Mouse (Mus musculus) C2C12 (cell line): ENCODE results near the gene Klhl22. TPM values are rescaled to one million over a fixed set of nuclear protein-coding genes. Genes with fewer than 3 reads are reported as not detected.

Experiments
- H3K27me3 ChIP-seq: one replicate; pipeline ENCODE4 v1.6.1; 2011; ENCODE audit not compliant: control insufficient read depth, insufficient read depth, insufficient read length
- H3K36me3 ChIP-seq: one replicate; pipeline ENCODE4 v1.6.1; 2011; ENCODE audit not compliant: control insufficient read depth, insufficient read depth
- H3K4me3 ChIP-seq: one replicate; pipeline ENCODE4 v1.5.1; 2011; ENCODE audit warnings: mild to moderate bottlenecking, control low read depth; ENCODE audit not compliant: poor library complexity, insufficient read depth, severe bottlenecking
- H3K79me2 ChIP-seq: one replicate; pipeline ENCODE4 v1.6.1; 2011; ENCODE audit not compliant: control insufficient read depth, insufficient read depth
- H3K79me3 ChIP-seq: one replicate; pipeline ENCODE4 v1.6.1; 2011; ENCODE audit warnings: low read depth, control low read depth
- H3ac ChIP-seq: one replicate; pipeline ENCODE3; 2011; ENCODE audit warnings: low read depth; ENCODE audit not compliant: control insufficient read depth, insufficient read length
- CEBPB ChIP-seq: IDR thresholded peaks from one replicate; pipeline ENCODE4 v1.6.1; 2011; ENCODE audit warnings: low read depth, mild to moderate bottlenecking, control low read depth, moderate library complexity
- CTCF ChIP-seq: IDR thresholded peaks from one replicate; pipeline ENCODE4 v1.5.1; 2011; ENCODE audit not compliant: control insufficient read depth, insufficient read depth, insufficient read length
- FOSL1 ChIP-seq: IDR thresholded peaks from one replicate; pipeline ENCODE4 v1.8.0; 2011; ENCODE audit warnings: mild to moderate bottlenecking, low read length; ENCODE audit not compliant: poor library complexity, insufficient read depth, severe bottlenecking
- MAX ChIP-seq: IDR thresholded peaks from one replicate; pipeline ENCODE4 v1.6.1; 2011; ENCODE audit warnings: mild to moderate bottlenecking, control low read depth
- MYOD1 ChIP-seq: IDR thresholded peaks from one replicate; pipeline ENCODE4 v1.6.1; 2011; ENCODE audit warnings: low read depth; ENCODE audit not compliant: control insufficient read depth, insufficient read length
- MYOG ChIP-seq: IDR thresholded peaks from one replicate; pipeline ENCODE4 v1.6.1; 2011; ENCODE audit not compliant: control insufficient read depth, insufficient read length; ENCODE audit errors: extremely low read depth
- USF1 ChIP-seq: IDR thresholded peaks from one replicate; pipeline ENCODE4 v1.6.1; 2011; ENCODE audit warnings: low read depth, mild to moderate bottlenecking, control low read depth, moderate library complexity
- polyA plus RNA-seq: library from polyadenylated mRNA; unstranded; fragments of >200 nt; fragmentation: generic; extraction: Trizol; gene quantifications from one replicate; pipeline ENCODE4 v1.2.1, GENCODE M21; 2012; ENCODE audit warnings: missing spikeins

Gene Klhl22
- polyA plus RNA-seq, 1 experiment, result 83.6 TPM

DNA sequence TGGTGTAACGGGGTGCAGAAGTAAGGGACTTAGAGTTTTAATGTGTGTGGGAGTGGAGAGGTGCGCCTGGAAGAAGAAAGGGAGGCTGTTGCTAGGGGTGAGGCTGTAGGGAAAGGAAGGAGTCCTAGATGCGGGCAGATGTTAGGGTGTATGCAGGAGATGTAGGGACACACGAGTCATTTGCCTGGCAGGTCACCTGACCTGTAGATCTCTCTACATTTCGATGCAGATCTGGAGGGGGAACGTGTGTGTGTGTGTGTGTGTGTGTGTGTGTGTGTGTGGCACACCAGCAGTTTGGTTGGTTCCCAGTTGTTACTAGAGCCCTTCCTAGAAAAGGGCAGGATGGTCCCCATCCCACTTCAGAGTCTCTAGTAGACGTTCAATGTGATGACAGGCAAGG lies 45.6 kb downstream of the Klhl22 start:
- H3K79me2 ChIP-seq, result peaks cover 33% of the 10 kb centered on the region
- peaks cover 40% of the 10 kb centered on the region for H3K79me3 ChIP-seq
- H3ac ChIP-seq, result no peak overlapping the region
- H3K36me3 ChIP-seq, result peaks cover 71% of the 10 kb centered on the region
- TF ChIP-seq CEBPB (no peak), FOSL1 (no peak), MYOD1 (no peak), USF1 (no peak), MAX (no peak), MYOG (no peak), CTCF (no peak)
- no peak overlapping the region for H3K4me3 ChIP-seq
- H3K27me3 ChIP-seq, result no peaks in the 10 kb centered on the region

DNA sequence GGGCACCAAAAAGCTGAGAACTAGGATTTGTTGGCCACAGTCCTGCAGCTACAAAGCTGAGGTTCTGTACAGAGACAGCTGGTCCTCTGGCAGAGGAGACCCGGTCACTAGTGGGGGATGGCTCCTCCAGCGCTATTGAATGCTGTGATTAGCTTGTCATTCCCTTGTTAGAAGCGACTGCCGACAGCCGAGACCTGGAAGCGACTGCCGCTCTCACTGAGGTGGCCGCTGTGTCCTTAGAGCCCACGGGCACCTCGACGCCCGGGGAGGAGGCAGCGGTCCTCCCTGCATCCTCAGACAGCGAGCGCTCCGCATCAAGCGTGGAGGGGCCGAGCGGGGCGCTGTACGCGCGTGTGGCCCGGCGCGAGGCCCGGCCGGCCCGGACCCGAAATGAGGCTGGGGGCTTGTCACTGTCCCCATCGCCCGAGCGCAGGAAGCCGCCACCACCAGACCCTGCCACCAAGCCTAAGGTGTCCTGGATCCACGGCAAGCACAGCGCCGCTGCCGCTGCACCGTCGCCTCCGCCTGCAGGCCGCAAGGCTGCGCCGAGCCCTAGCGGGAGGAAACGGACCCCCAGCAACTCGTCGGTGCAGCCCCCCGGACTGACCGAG lies 47.3 kb downstream of the Klhl22 start:
- Histone ChIP-seq H3K36me3 (peaks cover 62% of the 10 kb centered on the region), H3K79me2 (peaks cover 16% of the 10 kb centered on the region), H3ac (no peak overlapping the region), H3K4me3 (no peak overlapping the region), H3K79me3 (peaks cover 26% of the 10 kb centered on the region), H3K27me3 (no peaks in the 10 kb centered on the region)
- no peak for TF ChIP-seq CTCF
- TF ChIP-seq MYOD1, result no peak
- no peak for TF ChIP-seq MYOG
- TF ChIP-seq FOSL1, result no peak
- TF ChIP-seq CEBPB, result no peak
- TF ChIP-seq MAX, result no peak
- TF ChIP-seq USF1, result no peak

DNA sequence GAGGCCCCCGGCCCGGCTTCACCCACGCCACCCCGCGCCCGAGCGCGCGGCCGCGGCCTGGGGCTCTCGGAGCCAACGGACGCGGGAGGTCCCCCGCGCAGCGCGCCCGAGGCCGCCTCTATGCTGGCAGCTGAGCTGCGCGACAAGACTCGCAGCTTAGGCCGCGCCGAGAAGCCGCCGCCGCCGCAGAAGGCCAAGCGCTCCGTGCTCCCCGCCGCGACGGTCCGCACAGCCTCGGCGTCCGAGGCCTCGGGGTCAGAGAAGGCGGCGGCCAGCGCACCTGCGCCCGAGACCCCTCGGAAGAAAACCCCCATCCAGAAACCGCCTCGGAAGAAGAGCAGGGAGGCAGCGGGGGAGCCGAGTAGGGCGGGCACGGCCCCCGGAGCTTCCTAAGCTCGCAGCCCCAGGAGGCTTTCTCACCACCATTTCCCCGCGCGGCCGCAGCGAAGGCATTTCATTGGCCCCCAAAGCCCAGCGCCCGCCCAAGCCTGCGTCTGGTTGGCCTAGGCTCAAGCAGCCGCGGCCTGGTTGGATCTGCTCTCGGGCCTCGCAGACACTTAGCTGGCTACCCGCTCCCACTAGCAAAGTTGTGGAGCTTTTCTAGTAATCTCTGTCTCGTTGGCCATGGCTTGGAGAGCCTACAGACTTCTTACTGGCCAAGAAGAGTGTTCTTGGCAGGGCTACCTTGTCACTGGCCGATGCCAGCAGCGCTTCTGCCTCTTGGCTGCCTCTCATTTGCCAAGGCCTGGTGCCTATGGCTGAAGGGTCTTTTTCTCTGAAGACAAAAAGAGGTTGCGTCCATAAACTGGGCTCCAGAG lies 48.0 kb downstream of the Klhl22 start:
- H3K79me3 ChIP-seq, result peaks cover 19% of the 10 kb centered on the region
- peaks cover 55% of the 10 kb centered on the region for H3K36me3 ChIP-seq
- H3K79me2 ChIP-seq, result peaks cover 9% of the 10 kb centered on the region
- TF ChIP-seq FOSL1 (no peak), MYOD1 (no peak), MYOG (no peak), CEBPB (no peak), CTCF (no peak), USF1 (no peak), MAX (no peak)
- no peaks in the 10 kb centered on the region for H3K27me3 ChIP-seq
- H3ac ChIP-seq, result no peak overlapping the region
- H3K4me3 ChIP-seq, result no peak overlapping the region

DNA sequence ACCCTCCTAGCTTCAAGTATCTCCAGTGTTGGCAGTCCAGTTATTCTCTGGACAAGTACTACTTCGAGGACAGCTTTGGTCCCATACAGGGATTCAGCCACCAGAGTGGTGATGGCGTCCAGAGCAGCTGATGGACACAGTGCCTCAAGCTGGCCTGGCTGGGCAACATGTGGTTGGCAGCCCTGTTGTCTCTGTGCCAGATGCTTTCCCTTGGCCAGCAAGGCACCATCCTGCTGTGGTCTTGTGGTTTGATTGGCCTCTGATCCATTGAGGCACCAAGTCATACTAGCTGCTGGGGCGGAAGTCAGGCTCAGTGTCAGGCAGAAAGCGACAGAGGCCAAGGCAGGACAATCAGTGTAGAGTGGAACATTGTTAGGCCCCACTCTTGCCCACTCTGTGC lies 49.7 kb downstream of the Klhl22 start:
- Histone ChIP-seq H3K36me3 (peaks cover 40% of the 10 kb centered on the region), H3K4me3 (no peak overlapping the region), H3K27me3 (no peaks in the 10 kb centered on the region), H3ac (peak overlapping the region; percentile 34), H3K79me2 (no peaks in the 10 kb centered on the region), H3K79me3 (peaks cover 9% of the 10 kb centered on the region)
- TF ChIP-seq CEBPB (no peak), MYOD1 (peak; percentile 71), MAX (peak; percentile 99)

DNA sequence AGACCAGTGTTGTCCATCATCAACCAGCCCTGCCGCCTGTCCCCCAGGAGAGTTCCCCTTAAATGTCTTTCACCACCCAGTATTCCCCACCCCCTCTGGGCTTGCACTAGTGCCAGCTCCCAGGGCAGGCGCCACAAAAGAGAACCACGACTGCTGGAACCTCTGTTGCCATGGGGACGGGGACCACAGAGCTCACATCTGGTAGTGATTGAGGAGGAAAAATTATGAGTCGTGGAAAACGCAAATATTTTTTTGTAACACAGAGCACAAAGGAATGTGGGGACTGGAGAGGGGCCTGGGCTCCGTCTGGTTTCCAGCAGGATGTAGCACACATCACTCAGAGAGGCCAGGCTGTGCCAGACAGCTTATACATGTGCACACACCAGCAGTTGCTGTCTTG lies 50.3 kb downstream of the Klhl22 start:
- Histone ChIP-seq H3ac (no peak overlapping the region), H3K79me2 (no peaks in the 10 kb centered on the region), H3K27me3 (no peaks in the 10 kb centered on the region), H3K79me3 (peaks cover 8% of the 10 kb centered on the region), H3K36me3 (peaks cover 36% of the 10 kb centered on the region), H3K4me3 (no peak overlapping the region)
- TF ChIP-seq MYOD1, result no peak
- TF ChIP-seq FOSL1, result no peak
- peak; percentile 87 for TF ChIP-seq MAX

DNA sequence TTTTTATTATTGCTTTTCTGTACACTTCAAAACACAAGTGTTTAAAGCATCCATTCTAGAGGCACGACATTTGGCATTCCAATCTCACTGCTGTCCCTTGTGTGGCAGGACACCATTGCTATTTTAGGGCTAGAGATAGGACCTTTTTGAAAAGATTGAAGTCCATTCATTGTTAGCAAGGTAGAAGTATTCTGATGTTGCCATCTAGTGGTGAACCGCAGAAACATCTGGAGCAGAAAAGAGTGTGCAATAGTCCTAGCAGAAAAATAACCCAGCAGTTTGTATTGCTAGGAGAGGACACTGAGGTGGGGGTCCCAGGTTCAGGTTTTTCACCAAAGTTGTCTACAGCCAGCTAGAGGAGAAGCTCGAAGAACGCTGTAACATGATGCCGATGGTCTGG lies 52.7 kb downstream of the Klhl22 start:
- no peak overlapping the region for H3ac ChIP-seq
- H3K79me3 ChIP-seq, result no peaks in the 10 kb centered on the region
- no peaks in the 10 kb centered on the region for H3K79me2 ChIP-seq
- no peak overlapping the region for H3K4me3 ChIP-seq
- TF ChIP-seq CEBPB (peak; percentile 24), MYOG (no peak)
- H3K36me3 ChIP-seq, result peaks cover 15% of the 10 kb centered on the region
- H3K27me3 ChIP-seq, result no peaks in the 10 kb centered on the region
